ENCODE assay signal across 9 mouse cellular contexts in the genomic region with DNA sequence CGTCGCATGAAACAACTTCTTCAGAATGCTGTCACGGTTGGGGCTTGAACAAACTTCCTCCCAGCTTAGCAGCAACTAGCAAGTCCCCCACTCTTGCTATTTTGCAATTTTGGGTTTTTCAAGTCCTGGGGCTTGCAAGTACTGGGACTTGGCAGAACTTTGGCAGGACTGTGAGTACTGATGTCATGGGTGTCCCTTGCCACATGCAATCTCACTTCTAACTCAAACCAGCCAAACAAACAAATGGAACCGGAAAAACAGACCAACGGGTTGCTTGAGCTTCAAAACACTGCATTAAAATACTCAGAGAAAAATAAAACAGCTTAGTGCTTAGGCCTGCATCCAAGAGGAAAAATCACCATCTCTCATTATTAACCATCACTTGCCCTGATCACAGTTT. TPM values are rescaled to one million over a fixed set of nuclear protein-coding genes. Genes with fewer than 3 reads are reported as not detected.
A peak's percentile ranks its signal among the peaks of the same experiment; 100 is the strongest.
DNase-seq lines count a peak whose midpoint lies in the region; ATAC-seq and TF ChIP-seq lines count a peak whose summit lies in the region.
"Had no signal": no experiment of that assay in that cellular context is flagged by ENCODE, and none has a peak within 500 bp of the region (broad histone marks: within the 10 kb centered on the region; RNA-seq: fewer than 3 reads in every experiment).

No protein-coding gene starts in this region.

- H3K4me3 ChIP-seq in heart, embryonic 12.5 days: no peak overlapping the region
- H3K4me3 ChIP-seq in lung, adult 2 months (replicated peaks; ENCODE audit: extremely low read depth, low read depth, low read length): no peak overlapping the region
- H3K4me3 ChIP-seq in lung, embryonic 15.5 days: no peak overlapping the region
- H3K4me3 ChIP-seq: hindbrain, embryonic 10.5 days had no signal

- H3K27ac ChIP-seq in heart, embryonic 12.5 days (ENCODE audit: poor library complexity, severe bottlenecking): no peak overlapping the region
- peak overlapping the region; percentile 79 for H3K27ac ChIP-seq in lung, embryonic 15.5 days
- H3K27ac ChIP-seq: hindbrain, embryonic 10.5 days had no signal

- H3K9ac ChIP-seq in heart, embryonic 12.5 days: no peak overlapping the region
- no peak overlapping the region for H3K9ac ChIP-seq in lung, embryonic 15.5 days

- no peak for TF ChIP-seq CTCF in lung, adult 2 months (IDR thresholded peaks at IDR 0.05; ENCODE audit: insufficient read depth, low read length)

- TF ChIP-seq POLR2A in lung, adult 2 months (IDR thresholded peaks at IDR 0.05; ENCODE audit: borderline replicate concordance, extremely low read depth, low read depth, low read length): no peak

- no peak for ATAC-seq in heart, embryonic 12.5 days (ENCODE audit: insufficient number of reproducible peaks, low FRiP score)
- peak; percentile 62; the same call in 1 of the 2 replicates for ATAC-seq in lung, embryonic 15.5 days (ENCODE audit: borderline replicate concordance, extremely low read depth, low FRiP score, low TSS enrichment)

- H3K9me3 ChIP-seq in heart, embryonic 12.5 days (replicated peaks): peaks cover 8% of the 10 kb centered on the region
- no peaks in the 10 kb centered on the region for H3K9me3 ChIP-seq in lung, embryonic 15.5 days

- no peaks in the 10 kb centered on the region for H3K27me3 ChIP-seq in heart, embryonic 12.5 days (replicated peaks)
- no peaks in the 10 kb centered on the region for H3K27me3 ChIP-seq in lung, embryonic 15.5 days

- peak; percentile 53 to 78 for DNase-seq in heart, adult 18-20 months
- DNase-seq in lung, adult 18-20 months: peak; percentile 54 to 67
- DNase-seq in lung, adult 2 months: no peak
- DNase-seq in left cerebral cortex, postnatal 36 days (ENCODE audit: low spot score in 2 of 2): no peak
- DNase-seq in frontal cortex, adult 2 months (ENCODE audit: extremely low spot score in 1 of 2, low spot score in 1 of 2): no peak
- DNase-seq: cerebellum, adult 18-20 months had no signal

- H3K36me3 ChIP-seq in heart, embryonic 12.5 days: no peaks in the 10 kb centered on the region
- no peaks in the 10 kb centered on the region for H3K36me3 ChIP-seq in lung, embryonic 15.5 days
- H3K36me3 ChIP-seq: hindbrain, embryonic 10.5 days had no signal

- 72% methylated on average over 5 of the region's 5 CpGs for WGBS in heart, embryonic 12.5 days
- WGBS in lung, adult 2 months: 60% methylated on average over 5 of the region's 5 CpGs
- WGBS in lung, embryonic 15.5 days: 37% methylated on average over 5 of the region's 5 CpGs

- no peak overlapping the region for H3K4me2 ChIP-seq in heart, embryonic 12.5 days
- H3K4me2 ChIP-seq in lung, embryonic 15.5 days: no peak overlapping the region

- peaks cover 3% of the 10 kb centered on the region; the same call in 1 of the 2 replicates for H3K4me1 ChIP-seq in heart, embryonic 12.5 days (replicated peaks)
- no peaks in the 10 kb centered on the region for H3K4me1 ChIP-seq in lung, adult 2 months (ENCODE audit: control insufficient read depth, insufficient read depth, low read length)
- H3K4me1 ChIP-seq in lung, embryonic 15.5 days: peaks cover 23% of the 10 kb centered on the region

- intact Hi-C loops in left cerebral cortex, postnatal 36 days (cut with DNase I): no loop called here

RNA-seq across cellular contexts. Expression of a gene that starts 7.2 kb away (rescaled TPM):
- 10 to 100 TPM; 65.2 to 73.3 TPM for total RNA-seq in heart, adult 18-20 months (2021)
- 191 TPM in 2 replicates for polyA plus RNA-seq in heart, embryonic 12.5 days (2016; fragmentation: Nextera tagmentation; extraction: Ambion mirVana)
- 50.4 and 64.2 TPM in 2 replicates for polyA plus RNA-seq in lung, adult 2 months (2012; rRNA removed)
- polyA plus RNA-seq in lung, embryonic 15.5 days (2015; fragmentation: Nextera tagmentation; extraction: Ambion mirVana): 167 and 169 TPM in 2 replicates
- total RNA-seq in left cerebral cortex, postnatal 36 days (2021): 10 to 100 TPM; 61.8 to 70.3 TPM
- 59.1 and 59.3 TPM in 2 replicates for polyA plus RNA-seq in frontal cortex, adult 2 months (2012; rRNA removed)

Comparison
In these comparisons a context has a peak if more than half of its experiments do, and no peak if none do; other contexts are left out.
1. DNase-seq: peak in heart, adult 18-20 months (2 of 2) and lung, adult 18-20 months (2 of 2); none in lung, adult 2 months (single experiment), left cerebral cortex, postnatal 36 days (0 of 2) and frontal cortex, adult 2 months (0 of 2).